Mouse (Mus musculus): Measurements from ENCODE around the gene Zfpl1. TPM values are rescaled to one million over a fixed set of nuclear protein-coding genes. Genes with fewer than 3 reads are reported as not detected.
A peak's percentile ranks its signal among the peaks of the same experiment; 100 is the strongest.
"Not testable (repeated sequence)": the region's sequence is repeated elsewhere in the genome, so short reads cannot be mapped to it uniquely, and the experiment has no call there.

Zfpl1 gene
- polyA plus RNA-seq (2015; fragmentation: Nextera tagmentation; extraction: Ambion mirVana) = 73.7 and 79.5 TPM in 2 replicates

GRCm38 (mm10) chr19:6084478-6085248 lies at the start of gene Zfpl1, which contains the start of gene Cdca5:
Gene Zfpl1, minus strand, starts transcription at chr19:6084956.
Gene Cdca5, plus strand, starts transcription at chr19:6084983.
- WGBS = under 1% methylated on average over 58 of the region's 58 CpGs
- peak within 1 kb of the TSS; percentile 67 for H3K9ac ChIP-seq
- H3K9me3 ChIP-seq (replicated peaks) = no peaks in the 10 kb centered on the region
- H3K27me3 ChIP-seq = no peaks in the 10 kb centered on the region
- H3K4me2 ChIP-seq = peak within 1 kb of the TSS; percentile 80
- H3K4me3 ChIP-seq (replicated peaks) = peak within 1 kb of the TSS; percentile 64
- peaks cover 73% of the 10 kb centered on the region for H3K36me3 ChIP-seq
- H3K27ac ChIP-seq = peak within 1 kb of the TSS; percentile 72
- peak; percentile 89 for ATAC-seq (replicated peaks; ENCODE audit: low FRiP score)
- H3K4me1 ChIP-seq = peaks cover 23% of the 10 kb centered on the region

DNA sequence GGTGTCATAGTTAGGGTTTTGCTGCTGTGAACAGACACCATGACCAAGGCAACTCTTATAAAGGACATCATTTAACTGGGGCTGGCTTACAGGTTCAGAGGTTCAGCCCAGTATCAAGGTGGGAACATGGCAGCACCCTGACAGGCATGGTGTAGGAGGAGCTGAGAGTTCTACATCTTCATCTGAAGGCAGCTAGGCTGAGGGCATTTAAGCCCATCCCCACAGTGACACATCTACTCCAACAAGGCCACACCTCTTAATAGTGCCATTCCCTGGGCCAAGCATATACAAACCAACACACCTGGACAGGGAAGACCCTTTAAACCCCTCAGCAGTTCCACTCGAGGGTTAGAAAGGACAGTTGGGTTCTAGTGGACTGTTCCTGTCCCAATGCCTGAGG lies 48.4 kb upstream of the Zfpl1 start:
- not testable (repeated sequence) for H3K4me2 ChIP-seq; H3K27ac ChIP-seq; H3K4me1 ChIP-seq; H3K27me3 ChIP-seq; H3K9me3 ChIP-seq (replicated peaks); ATAC-seq (replicated peaks; ENCODE audit: low FRiP score); H3K9ac ChIP-seq; H3K4me3 ChIP-seq (replicated peaks)
- WGBS = 43% methylated on average over 1 of the region's 1 CpGs
- H3K36me3 ChIP-seq = peaks cover 38% of the 10 kb centered on the region

GRCm38 (mm10) chr19:6132171-6132827 lies 47.5 kb upstream of the Zfpl1 start:
- peaks cover 8% of the 10 kb centered on the region; the same call in 1 of the 2 replicates for H3K4me1 ChIP-seq
- H3K27me3 ChIP-seq = no peaks in the 10 kb centered on the region
- no peak overlapping the region for H3K4me3 ChIP-seq (replicated peaks)
- H3K4me2 ChIP-seq = no peak overlapping the region
- ATAC-seq (replicated peaks; ENCODE audit: low FRiP score) = no peak
- 0 out of 2 replicates have a peak overlapping the region, but pooled peaks have one; percentile 18 for H3K27ac ChIP-seq
- no peak overlapping the region for H3K9ac ChIP-seq
- peaks cover 35% of the 10 kb centered on the region for H3K36me3 ChIP-seq
- WGBS = 86% methylated on average over 7 of the region's 7 CpGs
- H3K9me3 ChIP-seq (replicated peaks) = no peaks in the 10 kb centered on the region

DNA sequence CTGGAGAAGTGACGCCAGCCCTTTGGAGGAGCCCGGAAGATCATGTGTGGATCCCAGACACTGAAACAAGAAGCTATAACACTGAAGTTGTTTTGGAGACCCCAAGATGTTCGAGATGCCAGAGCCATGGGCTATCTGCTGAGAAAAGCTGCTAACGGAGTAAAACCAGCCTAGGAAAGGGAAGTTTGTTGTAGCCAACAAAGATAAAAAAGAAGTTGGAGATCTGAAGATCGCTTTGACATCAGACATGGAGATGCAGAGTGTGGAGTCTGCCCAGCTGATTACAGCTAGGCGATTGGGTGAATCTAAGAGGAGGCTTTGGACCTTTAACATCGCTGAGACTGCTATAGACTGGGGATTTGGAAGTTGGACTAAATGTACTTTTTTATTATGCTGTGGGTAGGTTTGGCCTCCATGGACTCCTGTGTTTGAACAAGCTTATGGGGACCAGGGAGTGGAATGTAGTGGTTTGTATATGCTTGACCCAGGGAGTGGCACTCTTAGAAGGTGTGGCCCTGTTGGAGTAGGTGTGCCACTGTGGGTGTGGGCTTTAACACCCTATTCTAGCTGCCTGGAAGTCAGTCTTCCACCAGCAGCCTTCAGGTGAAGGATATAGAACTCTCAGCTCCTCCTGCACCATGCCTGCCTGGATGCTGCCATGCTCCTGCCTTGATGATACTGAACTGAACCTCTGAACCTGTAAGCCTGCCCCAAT lies 45.8 kb upstream of the Zfpl1 start:
- H3K4me3 ChIP-seq (replicated peaks); H3K27ac ChIP-seq; H3K4me2 ChIP-seq; H3K9me3 ChIP-seq (replicated peaks); H3K9ac ChIP-seq; ATAC-seq (replicated peaks; ENCODE audit: low FRiP score); H3K27me3 ChIP-seq: not testable (repeated sequence)
- H3K36me3 ChIP-seq = peaks cover 17% of the 10 kb centered on the region
- 82% methylated on average over 7 of the region's 7 CpGs for WGBS
- peaks cover 13% of the 10 kb centered on the region for H3K4me1 ChIP-seq

GRCm38 (mm10) chr19:6127760-6128341 lies 43.1 kb upstream of the Zfpl1 start, which contains the start of gene Snx15:
Gene Snx15, minus strand, starts transcription at chr19:6128304.
- under 1% methylated on average over 32 of the region's 32 CpGs for WGBS
- Histone ChIP-seq H3K27ac (peak within 1 kb of the TSS; percentile 97), H3K4me1 (peaks cover 11% of the 10 kb centered on the region), H3K4me3 (replicated peaks) (peak within 1 kb of the TSS; percentile 65), H3K9ac (peak within 1 kb of the TSS; percentile 66), H3K36me3 (no peaks in the 10 kb centered on the region), H3K4me2 (peak within 1 kb of the TSS; percentile 73), H3K27me3 (no peaks in the 10 kb centered on the region), H3K9me3 (replicated peaks) (no peaks in the 10 kb centered on the region)
- ATAC-seq (replicated peaks; ENCODE audit: low FRiP score) = peak; percentile 95

GRCm38 (mm10) chr19:6126789-6127580 lies 42.2 kb upstream of the Zfpl1 start:
- Histone ChIP-seq H3K4me1 (peaks cover 11% of the 10 kb centered on the region), H3K27me3 (no peaks in the 10 kb centered on the region), H3K27ac (peak overlapping the region; percentile 97), H3K36me3 (no peaks in the 10 kb centered on the region; the same call in 1 of the 2 replicates), H3K4me2 (peak overlapping the region; percentile 73), H3K9me3 (replicated peaks) (no peaks in the 10 kb centered on the region), H3K4me3 (replicated peaks) (peak overlapping the region; percentile 65), H3K9ac (peak overlapping the region; percentile 66; the same call in 1 of the 2 replicates)
- WGBS = 62% methylated on average over 10 of the region's 10 CpGs
- ATAC-seq (replicated peaks; ENCODE audit: low FRiP score) = no peak

GRCm38 (mm10) chr19:6126289-6126688 lies 41.5 kb upstream of the Zfpl1 start:
- Histone ChIP-seq H3K4me3 (replicated peaks) (no peak overlapping the region), H3K9ac (no peak overlapping the region), H3K36me3 (no peaks in the 10 kb centered on the region; the same call in 1 of the 2 replicates), H3K27me3 (no peaks in the 10 kb centered on the region), H3K4me2 (no peak overlapping the region), H3K9me3 (replicated peaks) (no peaks in the 10 kb centered on the region), H3K27ac (no peak overlapping the region), H3K4me1 (peaks cover 15% of the 10 kb centered on the region)
- 28% methylated on average over 4 of the region's 4 CpGs for WGBS
- no peak for ATAC-seq (replicated peaks; ENCODE audit: low FRiP score)

DNA sequence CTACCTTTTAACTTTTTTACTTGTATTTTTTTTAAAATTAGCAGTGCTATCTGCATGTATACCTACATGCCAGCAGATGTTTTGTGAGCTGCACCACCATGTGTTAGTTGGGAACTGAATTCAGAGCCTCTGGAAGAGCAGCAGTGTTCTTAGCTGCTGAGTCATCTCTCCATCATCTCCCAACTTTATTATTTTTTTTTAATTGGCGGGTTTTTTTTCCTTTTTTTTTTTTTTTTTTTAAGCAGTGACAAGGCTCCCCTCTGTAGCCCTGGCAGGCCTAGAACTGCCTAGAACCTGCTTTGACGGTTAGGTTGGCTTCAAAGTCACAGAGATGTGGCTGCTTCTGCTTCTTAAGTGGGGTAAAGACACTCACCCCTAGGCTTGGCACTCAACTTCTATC lies 40.1 kb upstream of the Zfpl1 start:
- ATAC-seq (replicated peaks; ENCODE audit: low FRiP score) = no peak
- H3K27me3 ChIP-seq = no peaks in the 10 kb centered on the region
- no peak overlapping the region for H3K4me3 ChIP-seq (replicated peaks)
- H3K27ac ChIP-seq = no peak overlapping the region
- no peak overlapping the region for H3K9ac ChIP-seq
- H3K9me3 ChIP-seq (replicated peaks) = no peaks in the 10 kb centered on the region
- peaks cover 15% of the 10 kb centered on the region for H3K4me1 ChIP-seq
- WGBS = 76% methylated on average over 2 of the region's 2 CpGs
- no peak overlapping the region for H3K4me2 ChIP-seq
- peaks cover 7% of the 10 kb centered on the region; the same call in 1 of the 2 replicates for H3K36me3 ChIP-seq

DNA sequence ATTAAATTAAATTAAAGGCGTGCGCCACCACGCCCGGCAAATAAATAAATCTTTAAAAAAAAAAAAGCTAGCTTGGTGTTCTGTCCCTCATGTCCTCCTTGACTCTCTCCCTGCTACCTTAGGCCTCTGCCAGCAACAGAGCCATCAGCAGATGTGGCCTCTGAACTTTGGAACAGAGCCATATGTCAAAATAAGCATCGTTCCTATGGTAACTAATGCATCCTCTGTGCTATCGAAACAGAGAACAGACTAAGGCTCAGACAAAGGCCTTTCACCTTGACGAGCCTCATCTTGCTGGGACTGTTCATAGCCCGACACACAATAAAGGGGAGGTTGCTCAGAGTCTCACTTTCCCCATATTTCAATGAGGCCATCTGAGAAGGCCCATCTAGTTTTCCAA lies 38.6 kb upstream of the Zfpl1 start:
- Histone ChIP-seq H3K27me3 (no peaks in the 10 kb centered on the region), H3K27ac (no peak overlapping the region), H3K4me1 (peaks cover 19% of the 10 kb centered on the region), H3K9me3 (replicated peaks) (no peaks in the 10 kb centered on the region), H3K4me2 (no peak overlapping the region), H3K9ac (no peak overlapping the region), H3K4me3 (replicated peaks) (no peak overlapping the region), H3K36me3 (peaks cover 7% of the 10 kb centered on the region; the same call in 1 of the 2 replicates)
- no peak for ATAC-seq (replicated peaks; ENCODE audit: low FRiP score)
- WGBS = 71% methylated on average over 8 of the region's 8 CpGs

DNA sequence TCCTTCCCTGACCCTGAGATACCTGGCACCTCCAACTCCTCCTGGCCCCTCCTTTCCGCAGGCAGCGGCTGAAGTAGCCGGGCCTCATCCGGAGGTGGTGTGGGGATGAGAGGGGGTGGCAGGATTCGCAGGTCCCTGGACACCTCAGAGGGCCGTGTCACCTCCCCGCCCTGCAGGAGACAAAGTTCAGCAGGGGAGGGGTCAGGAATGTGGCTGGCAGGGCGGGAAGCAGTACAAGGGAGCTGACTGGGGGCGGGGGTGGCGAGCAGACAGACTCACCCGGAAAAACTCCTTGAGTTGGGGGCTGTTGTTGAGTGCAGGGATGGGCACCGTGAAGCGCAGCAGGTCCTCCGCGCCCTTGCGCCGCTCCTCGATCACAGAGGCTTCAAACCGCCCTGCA lies 37.0 kb upstream of the Zfpl1 start:
- H3K9me3 ChIP-seq (replicated peaks) = no peaks in the 10 kb centered on the region
- peaks cover 24% of the 10 kb centered on the region for H3K4me1 ChIP-seq
- peak overlapping the region; percentile 31 for H3K4me2 ChIP-seq
- H3K36me3 ChIP-seq = peaks cover 9% of the 10 kb centered on the region; the same call in 1 of the 2 replicates
- ATAC-seq (replicated peaks; ENCODE audit: low FRiP score) = no peak
- H3K9ac ChIP-seq = no peak overlapping the region
- H3K27ac ChIP-seq = no peak overlapping the region
- H3K27me3 ChIP-seq = no peaks in the 10 kb centered on the region
- 24% methylated on average over 19 of the region's 19 CpGs for WGBS
- no peak overlapping the region for H3K4me3 ChIP-seq (replicated peaks)

GRCm38 (mm10) chr19:6118677-6119185 lies 34.0 kb upstream of the Zfpl1 start:
- WGBS = 2% methylated on average over 8 of the region's 8 CpGs
- Histone ChIP-seq H3K9ac (peak overlapping the region; percentile 76), H3K27ac (peak overlapping the region; percentile 99), H3K4me2 (peak overlapping the region; percentile 74), H3K36me3 (peaks cover 39% of the 10 kb centered on the region), H3K9me3 (replicated peaks) (no peaks in the 10 kb centered on the region), H3K4me1 (peaks cover 26% of the 10 kb centered on the region), H3K4me3 (replicated peaks) (peak overlapping the region; percentile 67), H3K27me3 (no peaks in the 10 kb centered on the region)
- ATAC-seq (replicated peaks; ENCODE audit: low FRiP score) = peak; percentile 24

Data from kidney, embryonic 15.5 days (tissue).